Mouse (Mus musculus) cortical plate, adult 2 months (tissue): Measurements from ENCODE around the gene Lemd1.

Experiments
- CTCF ChIP-seq: fragments of 200-500 bp; IDR thresholded peaks from 2 replicates; pipeline ENCODE4 v1.5.1; 2011; ENCODE audit warnings: mild to moderate bottlenecking, control low read depth, low read length; ENCODE audit not compliant: insufficient read depth; ENCODE audit errors: extremely low read depth
- POLR2A ChIP-seq: fragments of 200-500 bp; IDR thresholded peaks from 2 replicates; pipeline ENCODE4 v1.6.1; 2011; ENCODE audit warnings: mild to moderate bottlenecking, low read length, control low read depth; ENCODE audit not compliant: insufficient read depth; ENCODE audit errors: extremely low read depth

DNA sequence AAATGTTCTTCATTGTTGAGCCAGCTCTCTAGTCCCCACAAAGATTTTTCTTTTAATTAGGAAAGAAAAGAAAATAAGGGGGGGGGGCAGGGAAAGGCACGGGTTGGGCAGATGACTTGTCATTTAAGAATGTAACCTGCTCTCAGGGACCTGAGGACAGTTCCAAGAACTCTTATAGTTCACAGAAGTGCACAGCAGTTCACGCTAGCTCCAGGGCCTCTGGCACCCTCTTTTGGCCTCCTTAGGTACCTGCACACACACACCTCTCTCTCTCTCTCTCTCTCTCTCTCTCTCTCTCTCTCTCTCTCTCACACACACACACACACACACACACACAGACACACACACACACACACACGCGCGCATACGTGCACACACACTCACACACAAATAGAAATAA lies 63.2 kb downstream of the Lemd1 start:
- TF ChIP-seq CTCF = no peak
- no peak for TF ChIP-seq POLR2A
